Mouse (Mus musculus) liver, embryonic 14.5 days (tissue): ENCODE measurements at regions not wholly inside any gene's neighbourhood (a gene's known extent, or its start where the extent isn't known, plus 50 kb on each side); places are given as distances from the start of the nearest gene placed in this dataset.

Source experiments
- CTCF ChIP-seq: IDR thresholded peaks from 2 replicates; pipeline ENCODE4 v1.5.1; 2016; ENCODE audit warnings: antibody characterized with exemption, low read depth, control low read depth
- EP300 ChIP-seq: IDR thresholded peaks from 2 replicates; pipeline ENCODE4 v1.6.1; 2016; ENCODE audit warnings: antibody characterized with exemption, low read depth

GRCm38 (mm10) chr8:93734818-93735217 is 74.9 kb upstream of the Gnao1 start:
- TF ChIP-seq CTCF (no peak), EP300 (no peak)
